In the genomic region with DNA sequence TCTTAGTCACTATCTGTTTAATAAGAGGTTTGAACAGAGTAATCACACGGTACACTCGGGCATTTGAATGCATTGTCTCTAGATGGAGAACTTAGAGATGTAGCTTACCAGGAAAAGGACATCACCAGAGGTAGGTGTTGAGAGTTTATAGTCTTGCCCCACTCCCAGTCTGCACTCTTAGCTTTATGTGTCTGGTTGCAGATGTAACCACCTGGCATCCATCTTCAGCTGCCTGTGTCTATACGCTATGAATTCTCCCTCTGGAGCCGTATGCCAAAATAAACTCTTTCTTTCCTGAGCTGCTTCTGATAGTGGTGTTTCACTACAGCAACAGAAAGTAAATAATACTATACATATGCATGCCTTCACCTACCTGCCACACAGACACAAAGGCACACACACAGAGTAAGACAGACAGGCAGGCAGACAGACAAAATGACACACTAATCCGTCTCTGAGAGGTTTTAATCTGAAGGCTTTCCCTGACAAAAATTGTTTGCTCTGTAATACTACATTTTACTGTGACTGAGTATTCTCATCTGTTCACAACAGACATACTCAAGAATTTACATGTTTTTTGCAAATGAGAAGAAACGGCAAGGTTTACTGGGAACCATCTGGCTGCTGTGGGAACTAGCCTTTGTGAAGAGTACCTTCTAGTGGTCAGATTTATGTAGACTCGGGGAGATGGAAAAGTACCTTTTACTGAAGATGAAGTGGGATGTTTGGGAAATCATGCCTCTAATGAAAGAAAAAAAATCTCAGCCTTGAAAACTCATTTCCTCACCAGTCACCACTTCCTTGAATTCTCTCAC, we compare ENCODE assay signal across 8 mouse cellular contexts.
A peak's percentile ranks its signal among the peaks of the same experiment; 100 is the strongest.
DNase-seq lines count a peak whose midpoint lies in the region; ATAC-seq lines count a peak whose summit lies in the region.

No protein-coding gene starts in this region.

- peaks cover 5% of the 10 kb centered on the region for H3K4me1 ChIP-seq in heart, embryonic 10.5 days
- H3K4me1 ChIP-seq in embryonic facial prominence, embryonic 15.5 days: 0 out of 2 replicates have a peak, but pooled peaks cover 3% of the 10 kb centered on the region
- peaks cover 11% of the 10 kb centered on the region; the same call in 1 of the 2 replicates for H3K4me1 ChIP-seq in limb, embryonic 10.5 days

- no peaks in the 10 kb centered on the region for H3K9me3 ChIP-seq in heart, embryonic 10.5 days
- H3K9me3 ChIP-seq in embryonic facial prominence, embryonic 15.5 days (replicated peaks): no peaks in the 10 kb centered on the region
- no peaks in the 10 kb centered on the region for H3K9me3 ChIP-seq in limb, embryonic 10.5 days (replicated peaks)

- no peak overlapping the region for H3K9ac ChIP-seq in embryonic facial prominence, embryonic 15.5 days

- WGBS in heart, embryonic 10.5 days: 68% methylated on average over 7 of the region's 7 CpGs
- WGBS in embryonic facial prominence, embryonic 15.5 days: 41% methylated on average over 7 of the region's 7 CpGs
- WGBS in limb, embryonic 10.5 days: 66% methylated on average over 7 of the region's 7 CpGs

- no peaks in the 10 kb centered on the region for H3K36me3 ChIP-seq in heart, embryonic 10.5 days
- no peaks in the 10 kb centered on the region for H3K36me3 ChIP-seq in embryonic facial prominence, embryonic 15.5 days
- H3K36me3 ChIP-seq in limb, embryonic 10.5 days: no peaks in the 10 kb centered on the region

- DNase-seq in heart, adult 9 months (ENCODE audit: low spot score in 2 of 2): peak; percentile 13 to 30
- DNase-seq in heart, embryonic 10.5 days (ENCODE audit: low spot score): no peak
- peak; percentile 22 for DNase-seq in CD4-positive, CD25-positive, alpha-beta regulatory T cell, adult 2 months (ENCODE audit: low read depth, low spot score)
- no peak for DNase-seq in limb, embryonic 10.5 days (ENCODE audit: low spot score)
- DNase-seq in MN1 (ENCODE audit: low spot score): no peak
- no peak for DNase-seq in cerebellum, postnatal 36 days

- H3K27ac ChIP-seq in heart, embryonic 10.5 days: no peak overlapping the region
- H3K27ac ChIP-seq in embryonic facial prominence, embryonic 15.5 days (replicated peaks): 0 out of 2 replicates have a peak overlapping the region, but pooled peaks have one; percentile 22
- H3K27ac ChIP-seq in limb, embryonic 10.5 days: peak overlapping the region; percentile 36; the same call in 1 of the 2 replicates

- H3K27me3 ChIP-seq in heart, embryonic 10.5 days (ENCODE audit: insufficient read depth, poor library complexity, severe bottlenecking): no peaks in the 10 kb centered on the region
- H3K27me3 ChIP-seq in embryonic facial prominence, embryonic 15.5 days: no peaks in the 10 kb centered on the region
- no peaks in the 10 kb centered on the region for H3K27me3 ChIP-seq in limb, embryonic 10.5 days (ENCODE audit: low read depth, poor library complexity, severe bottlenecking)

- peak; percentile 54; the same call in 1 of the 2 replicates for ATAC-seq in embryonic facial prominence, embryonic 15.5 days (ENCODE audit: insufficient number of reproducible peaks, low FRiP score, low TSS enrichment, low read depth)
- ATAC-seq in megakaryocyte progenitor cell, adult 5-6 weeks (replicated peaks; ENCODE audit: poor library complexity): no peak

- H3K4me3 ChIP-seq in heart, embryonic 10.5 days: no peak overlapping the region
- H3K4me3 ChIP-seq in embryonic facial prominence, embryonic 15.5 days (replicated peaks): no peak overlapping the region
- no peak overlapping the region for H3K4me3 ChIP-seq in limb, embryonic 10.5 days

- no peak overlapping the region for H3K4me2 ChIP-seq in embryonic facial prominence, embryonic 15.5 days (replicated peaks)

Comparison
In these comparisons a context has a peak if more than half of its experiments do, and no peak if none do; other contexts are left out.
1. DNase-seq: peak in heart, adult 9 months (2 of 2) and CD4-positive, CD25-positive, alpha-beta regulatory T cell, adult 2 months (single experiment); none in heart, embryonic 10.5 days (single experiment), limb, embryonic 10.5 days (single experiment), MN1 (single experiment) and cerebellum, postnatal 36 days (0 of 2).